Mouse (Mus musculus): Measurements from ENCODE around the gene Hormad2. TPM values are rescaled to one million over a fixed set of nuclear protein-coding genes. Genes with fewer than 3 reads are reported as not detected.
A peak's percentile ranks its signal among the peaks of the same experiment; 100 is the strongest.

Hormad2 gene
- polyA plus RNA-seq, 1 experiment: not detected

GRCm38 (mm10) chr11:4379857-4380256, 61.0 kb downstream of the Hormad2 start:
- TF ChIP-seq POLR2A (IDR thresholded peaks at IDR 0.05; ENCODE audit: low read depth, low read length) (no peak), CTCF (IDR thresholded peaks at IDR 0.05; ENCODE audit: borderline replicate concordance, insufficient read depth, low read length) (no peak)
- Histone ChIP-seq H3K4me1 (ENCODE audit: control insufficient read depth, insufficient read depth, low read length) (no peaks in the 10 kb centered on the region), H3K4me3 (ENCODE audit: insufficient read depth, low read length) (no peak overlapping the region), H3K27ac (ENCODE audit: insufficient read depth, low read length) (no peak overlapping the region)

DNA sequence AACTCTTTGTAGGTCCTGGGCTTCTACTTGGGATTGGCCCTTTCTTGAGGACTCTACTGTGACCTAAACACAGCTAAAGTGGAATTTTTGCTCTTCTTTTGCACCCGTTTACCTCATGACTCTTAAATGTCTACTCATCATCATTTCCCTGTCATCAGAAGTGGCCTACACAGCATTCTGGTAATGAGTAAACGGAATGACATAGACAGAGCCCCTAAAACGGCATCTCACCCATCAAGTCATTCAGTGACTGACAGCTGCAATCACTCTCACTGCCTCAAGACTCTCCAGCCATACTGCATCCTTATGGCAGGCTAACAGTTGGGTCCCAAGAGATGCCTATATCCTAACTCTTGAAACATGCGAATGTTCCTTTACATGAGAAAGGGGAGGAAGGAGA, 74.5 kb downstream of the Hormad2 start:
- H3K4me1 ChIP-seq (ENCODE audit: control insufficient read depth, insufficient read depth, low read length): no peaks in the 10 kb centered on the region
- no peak overlapping the region for H3K27ac ChIP-seq (ENCODE audit: insufficient read depth, low read length)
- TF ChIP-seq POLR2A (IDR thresholded peaks at IDR 0.05; ENCODE audit: low read depth, low read length) (no peak), CTCF (IDR thresholded peaks at IDR 0.05; ENCODE audit: borderline replicate concordance, insufficient read depth, low read length) (no peak)

DNA sequence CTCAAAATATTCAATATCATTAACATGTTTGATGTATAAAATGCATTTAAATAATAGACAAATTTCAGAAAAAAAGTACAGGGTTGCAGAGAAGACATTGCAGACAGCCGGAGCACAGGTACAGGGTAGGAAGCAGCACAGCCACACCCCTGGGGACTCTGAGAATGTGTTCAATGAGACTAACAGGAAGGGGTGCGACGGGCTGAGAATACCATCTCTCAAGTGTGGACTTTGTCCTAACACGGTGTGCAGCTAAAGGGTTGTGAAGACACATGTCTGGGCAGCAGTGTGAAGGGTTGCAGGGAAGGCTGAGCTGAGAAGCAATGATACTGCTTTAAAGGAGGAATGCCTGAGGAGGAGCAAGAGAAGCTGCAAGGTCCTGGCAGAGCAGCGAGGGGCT, 85.5 kb downstream of the Hormad2 start:
- Histone ChIP-seq H3K4me1 (ENCODE audit: control insufficient read depth, insufficient read depth, low read length) (no peaks in the 10 kb centered on the region), H3K27ac (ENCODE audit: insufficient read depth, low read length) (no peak overlapping the region), H3K4me3 (ENCODE audit: insufficient read depth, low read length) (no peak overlapping the region)
- TF ChIP-seq POLR2A (IDR thresholded peaks at IDR 0.05; ENCODE audit: low read depth, low read length) (no peak), CTCF (IDR thresholded peaks at IDR 0.05; ENCODE audit: borderline replicate concordance, insufficient read depth, low read length) (no peak)

More for the DNA sequence above, 74.5 kb downstream of the Hormad2 start:
- no peak overlapping the region for H3K4me3 ChIP-seq (ENCODE audit: insufficient read depth, low read length)

GRCm38 (mm10) chr11:4352637-4353036, 88.3 kb downstream of the Hormad2 start:
- TF ChIP-seq CTCF (IDR thresholded peaks at IDR 0.05; ENCODE audit: borderline replicate concordance, insufficient read depth, low read length) (no peak), POLR2A (IDR thresholded peaks at IDR 0.05; ENCODE audit: low read depth, low read length) (no peak)
- H3K4me3 ChIP-seq (ENCODE audit: insufficient read depth, low read length): no peak overlapping the region
- no peaks in the 10 kb centered on the region for H3K4me1 ChIP-seq (ENCODE audit: control insufficient read depth, insufficient read depth, low read length)
- H3K27ac ChIP-seq (ENCODE audit: insufficient read depth, low read length): no peak overlapping the region

DNA sequence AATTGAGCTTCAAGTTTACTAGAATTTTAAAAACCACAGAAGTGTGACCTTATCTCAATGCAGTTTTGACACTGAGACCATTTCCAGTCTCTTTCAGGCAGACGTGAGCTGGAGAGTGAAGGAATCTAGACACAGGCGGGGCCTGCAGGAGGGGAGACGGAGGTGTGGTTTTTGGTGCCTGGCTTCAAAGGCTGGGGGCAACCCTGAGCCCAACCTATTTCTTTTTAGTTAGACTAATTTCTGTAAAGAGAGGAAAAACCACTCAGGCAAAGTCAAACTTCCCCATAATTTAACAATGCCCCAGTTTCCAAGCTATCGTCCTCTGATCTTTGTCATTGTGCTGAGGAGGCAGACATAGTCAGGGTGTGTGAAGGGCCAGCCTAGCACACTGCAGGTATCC, 97.0 kb downstream of the Hormad2 start:
- Histone ChIP-seq H3K4me3 (ENCODE audit: insufficient read depth, low read length) (no peak overlapping the region), H3K4me1 (ENCODE audit: control insufficient read depth, insufficient read depth, low read length) (no peaks in the 10 kb centered on the region), H3K27ac (ENCODE audit: insufficient read depth, low read length) (no peak overlapping the region)
- TF ChIP-seq POLR2A (IDR thresholded peaks at IDR 0.05; ENCODE audit: low read depth, low read length) (no peak), CTCF (IDR thresholded peaks at IDR 0.05; ENCODE audit: borderline replicate concordance, insufficient read depth, low read length) (no peak)

GRCm38 (mm10) chr11:4342027-4342426, 98.9 kb downstream of the Hormad2 start:
- H3K4me1 ChIP-seq (ENCODE audit: control insufficient read depth, insufficient read depth, low read length): no peaks in the 10 kb centered on the region
- no peak overlapping the region for H3K27ac ChIP-seq (ENCODE audit: insufficient read depth, low read length)
- no peak for TF ChIP-seq CTCF (IDR thresholded peaks at IDR 0.05; ENCODE audit: borderline replicate concordance, insufficient read depth, low read length)
- no peak overlapping the region for H3K4me3 ChIP-seq (ENCODE audit: insufficient read depth, low read length)

- Histone ChIP-seq H3K4me1 (ENCODE audit: control insufficient read depth, insufficient read depth, low read length) (peaks cover 7% of the 10 kb centered on the region; the same call in 1 of the 2 replicates), H3K4me3 (ENCODE audit: insufficient read depth, low read length) (no peak overlapping the region), H3K27ac (ENCODE audit: insufficient read depth, low read length) (no peak overlapping the region)
- TF ChIP-seq POLR2A (IDR thresholded peaks at IDR 0.05; ENCODE audit: low read depth, low read length) (no peak), CTCF (IDR thresholded peaks at IDR 0.05; ENCODE audit: borderline replicate concordance, insufficient read depth, low read length) (no peak)
Observed at GRCm38 (mm10) chr11:4340109-4340779, 100.7 kb downstream of the Hormad2 start.

- no peak for TF ChIP-seq CTCF (IDR thresholded peaks at IDR 0.05; ENCODE audit: borderline replicate concordance, insufficient read depth, low read length)
- Histone ChIP-seq H3K4me1 (ENCODE audit: control insufficient read depth, insufficient read depth, low read length) (peaks cover 7% of the 10 kb centered on the region; the same call in 1 of the 2 replicates), H3K4me3 (ENCODE audit: insufficient read depth, low read length) (no peak overlapping the region), H3K27ac (ENCODE audit: insufficient read depth, low read length) (no peak overlapping the region)
Observed at GRCm38 (mm10) chr11:4339275-4339674, 101.6 kb downstream of the Hormad2 start.

- TF ChIP-seq POLR2A (IDR thresholded peaks at IDR 0.05; ENCODE audit: low read depth, low read length) (no peak), CTCF (IDR thresholded peaks at IDR 0.05; ENCODE audit: borderline replicate concordance, insufficient read depth, low read length) (no peak)
- peak overlapping the region; percentile 41 for H3K27ac ChIP-seq (ENCODE audit: insufficient read depth, low read length)
- peaks cover 7% of the 10 kb centered on the region; the same call in 1 of the 2 replicates for H3K4me1 ChIP-seq (ENCODE audit: control insufficient read depth, insufficient read depth, low read length)
- no peak overlapping the region for H3K4me3 ChIP-seq (ENCODE audit: insufficient read depth, low read length)
Observed at GRCm38 (mm10) chr11:4336693-4337283, 104.1 kb downstream of the Hormad2 start.

All from embryonic fibroblast, embryonic 13.5 days (primary cell).